Mouse (Mus musculus) lung, postnatal 0 days (tissue): Measurements from ENCODE around the gene Creld1. TPM values are rescaled to one million over a fixed set of nuclear protein-coding genes. Genes with fewer than 3 reads are reported as not detected.

Experiments used
- ATAC-seq: fragments of 200-750 bp; cut with Nextera tagmentation; 2 replicates; pipeline ENCODE4 v1.8.0; 2017; ENCODE audit warnings: moderate library complexity
- DNase-seq: peaks from one replicate; pipeline ENCODE4 v3.0.0-alpha.2; 2016; ENCODE audit warnings: low spot score
- H3K27ac ChIP-seq: fragments of 300-500 bp; sonication (generic); 2 replicates; pipeline ENCODE4 v1.5.1; 2014; ENCODE audit warnings: antibody characterized with exemption, mild to moderate bottlenecking, low read length, mixed read lengths
- H3K27me3 ChIP-seq: fragments of 300-500 bp; sonication (generic); replicated peaks from 2 replicates; pipeline ENCODE4 v1.6.1; 2014; ENCODE audit warnings: low read length, mixed read lengths; ENCODE audit not compliant: insufficient read depth
- H3K36me3 ChIP-seq: fragments of 300-500 bp; sonication (generic); 2 replicates; pipeline ENCODE4 v1.6.1; 2014; ENCODE audit warnings: low read length, mixed read lengths; ENCODE audit not compliant: insufficient read depth
- H3K4me1 ChIP-seq: fragments of 300-500 bp; sonication (generic); 2 replicates; pipeline ENCODE4 v1.6.1; 2014; ENCODE audit warnings: antibody characterized with exemption, low read depth, low read length, mixed read lengths; ENCODE audit not compliant: insufficient read depth
- H3K4me2 ChIP-seq: fragments of 300-500 bp; sonication (generic); replicated peaks from 2 replicates; pipeline ENCODE4 v1.6.1; 2014; ENCODE audit warnings: low read depth, mild to moderate bottlenecking, low read length, moderate library complexity, mixed read lengths
- H3K4me3 ChIP-seq: fragments of 300-500 bp; sonication (generic); 2 replicates; pipeline ENCODE4 v1.5.1; 2014; ENCODE audit warnings: low read depth, low read length
- H3K9ac ChIP-seq: fragments of 300-500 bp; sonication (generic); replicated peaks from 2 replicates; pipeline ENCODE4 v1.6.1; 2014; ENCODE audit warnings: low read depth, mild to moderate bottlenecking
- H3K9me3 ChIP-seq: fragments of 300-500 bp; sonication (generic); 2 replicates; pipeline ENCODE4 v1.6.1; 2016; ENCODE audit warnings: low read length, mixed read lengths
- CTCF ChIP-seq: IDR thresholded peaks from 2 replicates; pipeline ENCODE4 v1.5.1; 2016; ENCODE audit warnings: antibody characterized with exemption, mild to moderate bottlenecking
- EP300 ChIP-seq: IDR thresholded peaks from 2 replicates; pipeline ENCODE4 v1.6.1; 2016; ENCODE audit warnings: antibody characterized with exemption, mild to moderate bottlenecking, control low read depth
- WGBS: fragments of 180-500 bp; shearing (Covaris S2); extraction: QIAGEN DNeasy Blood & Tissue Kit; methylation state at CpG from one replicate; pipeline ENCODE4 v1.1.7; 2014; 5-methylcytosine and 5-hydroxymethylcytosine counted together
- polyA plus RNA-seq: library from polyadenylated mRNA; unstranded; fragments of >200 nt; fragmentation: Nextera tagmentation; extraction: Ambion mirVana; gene quantifications from 2 replicates; pipeline ENCODE4 v1.2.1, GENCODE M21; 2015

The Creld1 gene
- polyA plus RNA-seq, result 25.5 and 27.2 TPM in 2 replicates

DNA sequence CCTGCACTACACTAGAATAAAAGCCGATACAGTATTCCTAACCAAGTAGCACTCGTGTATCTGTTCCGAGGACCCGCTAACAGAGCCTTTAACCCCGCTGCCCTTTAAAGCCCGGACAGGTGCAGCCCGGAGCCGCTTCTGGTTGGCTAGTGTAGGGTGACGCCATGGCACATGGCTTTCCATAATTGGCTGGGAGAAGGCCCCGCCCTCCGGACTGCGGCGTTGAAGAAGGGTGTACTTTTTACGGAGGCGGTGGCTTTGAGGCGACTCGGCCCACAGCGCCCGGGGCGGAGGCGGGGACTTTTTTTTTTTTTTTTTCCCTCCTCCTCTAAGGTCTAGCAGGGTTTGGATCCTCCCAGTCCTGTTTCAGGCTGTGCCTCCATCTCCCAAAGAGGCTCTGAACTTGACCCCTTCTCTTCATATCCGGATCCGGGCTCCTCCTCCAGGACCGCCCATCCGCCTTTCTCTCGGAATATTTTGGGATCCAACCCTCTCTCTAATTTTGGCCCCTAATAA, at the start of gene Creld1:
Gene Creld1, plus strand, starts transcription at position 198 of the 516 bp plus-strand sequence.
- Histone ChIP-seq H3K4me3 (peak within 1 kb of the TSS; percentile 49), H3K9me3 (no peaks in the 10 kb centered on the region), H3K9ac (peak within 1 kb of the TSS; percentile 37), H3K4me2 (peak within 1 kb of the TSS; percentile 68), H3K27ac (peak within 1 kb of the TSS; percentile 80), H3K4me1 (no peaks in the 10 kb centered on the region; the same call in 1 of the 2 replicates), H3K36me3 (no peaks in the 10 kb centered on the region), H3K27me3 (no peaks in the 10 kb centered on the region)
- under 1% methylated on average over 26 of the region's 26 CpGs for WGBS
- TF ChIP-seq EP300, result no peak; the same call in 1 of the 2 replicates
- no peak for TF ChIP-seq CTCF
- DNase-seq, result peak; percentile 97
- peak; percentile 95 for ATAC-seq

DNA sequence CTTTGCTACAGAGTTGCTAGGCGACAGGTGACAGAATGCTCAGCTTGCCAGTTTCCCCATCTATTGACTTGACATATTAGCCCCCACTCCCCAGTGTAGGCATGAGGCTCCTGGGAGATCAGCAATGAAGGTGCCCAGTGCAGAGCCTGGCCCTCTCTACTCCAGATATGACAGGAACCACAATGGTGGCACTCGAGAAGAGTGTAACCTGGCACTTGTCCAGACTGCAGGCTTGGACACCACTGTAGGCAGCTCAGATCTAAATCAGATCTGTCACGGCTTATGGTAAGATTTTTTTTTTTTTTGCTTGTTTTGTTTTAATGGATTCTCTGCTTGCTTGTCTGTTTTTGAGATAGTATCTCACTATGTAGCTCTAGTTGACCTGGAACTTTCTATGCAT, 49.4 kb upstream of the Creld1 start:
- H3K9me3 ChIP-seq, result no peaks in the 10 kb centered on the region
- 37% methylated on average over 3 of the region's 3 CpGs for WGBS
- ATAC-seq, result no peak

DNA sequence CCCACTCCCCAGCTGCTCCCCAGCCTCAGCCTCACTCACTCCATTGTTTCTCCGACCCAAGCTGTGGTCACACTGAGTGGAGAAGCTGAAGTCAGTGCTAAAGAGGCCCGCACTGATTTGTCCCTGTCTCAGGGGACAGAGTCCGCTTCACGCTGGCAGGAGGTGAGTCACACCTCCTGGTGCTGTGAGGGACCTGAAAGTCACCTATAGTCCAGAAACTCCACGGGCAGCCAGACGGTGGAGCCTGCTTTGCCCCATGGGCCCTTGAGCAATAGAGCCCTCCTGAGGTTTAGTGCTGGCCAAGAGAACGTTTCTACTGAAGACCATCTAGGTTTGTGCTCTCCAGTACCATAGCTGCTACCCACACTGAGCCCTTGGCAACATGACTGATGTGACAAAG, 48.4 kb upstream of the Creld1 start:
- H3K9ac ChIP-seq, result no peak overlapping the region
- no peaks in the 10 kb centered on the region for H3K27me3 ChIP-seq
- no peak overlapping the region for H3K4me2 ChIP-seq
- H3K4me1 ChIP-seq, result no peaks in the 10 kb centered on the region
- TF ChIP-seq CTCF (no peak), EP300 (no peak)
- H3K36me3 ChIP-seq, result no peaks in the 10 kb centered on the region
- no peaks in the 10 kb centered on the region for H3K9me3 ChIP-seq
- no peak overlapping the region for H3K4me3 ChIP-seq
- ATAC-seq (no peak), DNase-seq (no peak)
- WGBS, result 63% methylated on average over 7 of the region's 7 CpGs
- no peak overlapping the region for H3K27ac ChIP-seq

More for the DNA sequence above, 49.4 kb upstream of the Creld1 start:
- Histone ChIP-seq H3K27ac (no peak overlapping the region), H3K9ac (no peak overlapping the region), H3K4me3 (no peak overlapping the region), H3K4me1 (no peaks in the 10 kb centered on the region), H3K4me2 (no peak overlapping the region), H3K27me3 (no peaks in the 10 kb centered on the region), H3K36me3 (no peaks in the 10 kb centered on the region)
- DNase-seq, result no peak
- no peak for TF ChIP-seq CTCF
- TF ChIP-seq EP300, result no peak

DNA sequence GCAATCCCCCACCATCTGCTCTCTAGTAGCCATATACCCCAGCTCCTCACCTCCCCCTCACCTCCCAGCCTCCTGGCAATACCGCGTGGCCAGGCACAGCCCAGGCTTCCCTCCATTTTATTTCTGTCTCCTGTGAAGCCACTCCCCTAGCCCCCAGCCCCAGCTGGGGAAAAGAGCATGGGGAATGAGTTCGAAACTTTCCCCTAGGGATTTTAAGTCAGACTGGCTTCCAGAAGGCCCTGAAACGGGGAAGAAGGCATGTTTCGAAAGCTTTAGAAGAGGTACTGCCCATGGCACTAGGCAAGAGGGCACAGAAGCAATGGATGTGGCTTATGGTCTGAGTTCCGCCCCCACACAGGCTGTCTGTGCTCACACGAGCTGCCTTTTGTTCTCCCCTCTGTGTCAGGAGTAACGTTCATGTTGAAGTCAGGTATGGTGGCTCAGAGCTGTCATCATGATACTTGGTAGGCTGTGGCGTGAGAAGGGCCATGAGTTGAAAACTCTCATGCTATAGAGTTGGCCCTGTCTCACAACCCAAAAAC, 47.4 kb upstream of the Creld1 start, which contains the start of gene Cidec:
Gene Cidec, minus strand, starts transcription at position 97 of the 542 bp plus-strand sequence.
- H3K27ac ChIP-seq, result no peak within 1 kb of the TSS
- H3K36me3 ChIP-seq, result no peaks in the 10 kb centered on the region
- H3K9ac ChIP-seq, result no peak within 1 kb of the TSS
- H3K9me3 ChIP-seq, result no peaks in the 10 kb centered on the region
- DNase-seq (no peak), ATAC-seq (no peak)
- H3K4me1 ChIP-seq, result no peaks in the 10 kb centered on the region
- 65% methylated on average over 9 of the region's 9 CpGs for WGBS
- TF ChIP-seq CTCF, result no peak
- TF ChIP-seq EP300, result no peak
- no peaks in the 10 kb centered on the region for H3K27me3 ChIP-seq
- no peak within 1 kb of the TSS for H3K4me3 ChIP-seq
- no peak within 1 kb of the TSS for H3K4me2 ChIP-seq

DNA sequence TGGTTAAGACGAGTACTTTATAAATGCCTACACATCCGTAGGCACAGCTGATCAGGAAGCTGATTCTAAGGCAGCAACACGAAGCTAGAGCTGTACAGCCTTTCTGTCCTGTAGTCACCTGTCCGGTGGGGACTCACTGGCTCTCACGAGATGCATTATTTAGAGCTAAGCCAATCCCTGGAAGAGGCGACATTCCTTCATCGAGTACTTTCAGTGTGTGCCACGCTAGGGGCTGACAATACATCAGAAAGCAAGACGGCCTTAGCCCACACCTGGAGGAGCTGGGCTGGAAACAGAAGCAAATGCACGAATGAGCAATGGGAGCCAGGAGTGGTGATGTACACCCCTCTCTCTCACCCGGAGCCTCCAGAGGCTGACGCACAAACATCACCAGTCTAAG, 46.0 kb upstream of the Creld1 start:
- WGBS, result 66% methylated on average over 12 of the region's 12 CpGs
- Histone ChIP-seq H3K4me1 (0 out of 2 replicates have a peak, but pooled peaks cover 4% of the 10 kb centered on the region), H3K9ac (no peak overlapping the region), H3K36me3 (no peaks in the 10 kb centered on the region), H3K27me3 (no peaks in the 10 kb centered on the region), H3K4me3 (no peak overlapping the region), H3K27ac (no peak overlapping the region), H3K4me2 (no peak overlapping the region), H3K9me3 (no peaks in the 10 kb centered on the region)
- TF ChIP-seq EP300, result no peak
- TF ChIP-seq CTCF, result no peak
- no peak for DNase-seq
- no peak for ATAC-seq

DNA sequence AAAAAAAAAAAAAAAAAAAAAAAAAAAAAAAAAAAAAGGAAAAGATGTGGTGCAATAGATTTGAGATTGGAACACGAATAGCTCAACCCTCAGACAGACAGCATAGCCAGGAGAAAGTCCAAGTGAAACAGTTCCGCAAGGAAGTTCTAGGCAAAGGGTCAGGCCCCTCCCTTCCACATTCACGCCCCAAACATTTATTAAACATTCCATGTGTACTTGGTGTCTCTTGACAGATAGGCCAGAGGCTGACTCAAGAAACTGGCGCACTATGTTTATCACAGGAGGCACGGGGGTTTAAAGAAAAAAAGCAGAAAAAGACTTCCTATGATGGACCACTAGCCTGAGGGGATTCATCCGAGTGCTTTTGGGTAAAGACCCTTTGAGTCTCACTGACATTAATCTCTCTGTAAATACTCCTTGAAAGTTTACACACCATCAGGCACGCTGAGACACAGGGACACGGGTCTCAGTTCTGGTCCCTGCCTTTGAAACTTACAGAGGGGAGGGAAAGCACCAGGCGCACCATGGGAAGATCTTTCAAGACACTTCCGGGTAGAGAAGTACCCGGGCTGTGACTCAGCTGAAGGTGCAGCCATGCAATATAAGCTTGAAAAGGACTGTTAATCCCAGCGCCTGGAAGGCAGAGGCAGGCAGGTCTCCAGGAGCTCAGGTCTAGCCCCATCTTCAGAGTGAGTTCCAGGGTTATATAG, 44.2 kb upstream of the Creld1 start:
- TF ChIP-seq CTCF (no peak), EP300 (no peak)
- DNase-seq, result peak; percentile 37
- ATAC-seq, result no peak
- Histone ChIP-seq H3K4me3 (no peak overlapping the region), H3K9me3 (no peaks in the 10 kb centered on the region), H3K9ac (no peak overlapping the region), H3K4me2 (no peak overlapping the region), H3K4me1 (0 out of 2 replicates have a peak, but pooled peaks cover 5% of the 10 kb centered on the region), H3K36me3 (no peaks in the 10 kb centered on the region), H3K27ac (no peak overlapping the region), H3K27me3 (no peaks in the 10 kb centered on the region)
- 46% methylated on average over 12 of the region's 12 CpGs for whole genome bisulfite sequencing
